Mouse (Mus musculus): ENCODE measurements around the gene Rassf1. TPM values are rescaled to one million over a fixed set of nuclear protein-coding genes. Genes with fewer than 3 reads are reported as not detected.

Gene Rassf1
- polyA plus RNA-seq, 1 experiment from 2014 or later = 37.0 TPM

GRCm38 (mm10) chr9:107514303-107514955, 36.9 kb upstream of the Rassf1 start:
- ATAC-seq (replicated peaks; ENCODE audit: low FRiP score) (peak; percentile 38), DNase-seq (ENCODE audit: low spot score) (peak; percentile 86)
- Histone ChIP-seq H3K4me3 (ENCODE audit: low read depth, low read length) (no peak overlapping the region), H3K9ac (ENCODE audit: low read depth, low read length) (no peak overlapping the region), H3K4me1 (replicated peaks; ENCODE audit: control insufficient read depth, insufficient read depth, low read length) (0 out of 2 replicates have a peak, but pooled peaks cover 4% of the 10 kb centered on the region), H3K36me3 (ENCODE audit: control insufficient read depth, insufficient read depth, low read length) (no peaks in the 10 kb centered on the region), H3K9me3 (ENCODE audit: control insufficient read depth, low read length) (no peaks in the 10 kb centered on the region), H3K27me3 (replicated peaks; ENCODE audit: control insufficient read depth, insufficient read depth, low read length) (peaks cover 10% of the 10 kb centered on the region), H3K27ac (ENCODE audit: low read depth, low read length) (no peak overlapping the region), H3K4me2 (no peak overlapping the region)
- 24% methylated on average over 14 of the region's 14 CpGs for WGBS

DNA sequence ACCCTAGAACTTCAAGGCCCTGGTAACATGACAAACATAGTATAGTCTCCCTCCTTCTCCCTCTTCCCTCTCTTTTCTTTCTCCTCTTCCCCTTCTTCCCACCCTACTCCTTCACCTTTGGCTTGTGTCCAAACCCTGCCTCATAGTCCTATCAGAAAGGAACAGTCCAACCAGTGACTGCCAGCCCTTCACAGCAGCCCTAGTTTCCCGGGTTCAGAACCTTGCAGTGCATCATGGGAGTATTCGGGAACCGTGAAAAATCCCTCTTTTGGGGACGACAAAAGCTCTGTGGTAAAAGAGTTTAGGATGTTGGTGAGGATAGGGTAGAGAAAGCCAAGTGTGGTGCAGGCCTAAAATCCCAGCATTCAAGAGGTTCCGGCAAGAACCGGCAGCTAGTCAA, 31.0 kb upstream of the Rassf1 start:
- Histone ChIP-seq H3K4me2 (no peak overlapping the region), H3K27ac (ENCODE audit: low read depth, low read length) (no peak overlapping the region), H3K36me3 (ENCODE audit: control insufficient read depth, insufficient read depth, low read length) (no peaks in the 10 kb centered on the region), H3K27me3 (replicated peaks; ENCODE audit: control insufficient read depth, insufficient read depth, low read length) (peaks cover 13% of the 10 kb centered on the region), H3K4me3 (ENCODE audit: low read depth, low read length) (no peak overlapping the region), H3K9me3 (ENCODE audit: control insufficient read depth, low read length) (no peaks in the 10 kb centered on the region), H3K4me1 (replicated peaks; ENCODE audit: control insufficient read depth, insufficient read depth, low read length) (peaks cover 9% of the 10 kb centered on the region; the same call in 1 of the 2 replicates), H3K9ac (ENCODE audit: low read depth, low read length) (no peak overlapping the region)
- no peak for ATAC-seq (replicated peaks; ENCODE audit: low FRiP score)
- WGBS = 66% methylated on average over 6 of the region's 6 CpGs
- no peak for DNase-seq (ENCODE audit: low spot score)

GRCm38 (mm10) chr9:107521190-107521589, 30.2 kb upstream of the Rassf1 start:
- Histone ChIP-seq H3K4me3 (ENCODE audit: low read depth, low read length) (no peak overlapping the region), H3K9me3 (ENCODE audit: control insufficient read depth, low read length) (no peaks in the 10 kb centered on the region), H3K4me2 (peak overlapping the region; percentile 40), H3K27ac (ENCODE audit: low read depth, low read length) (no peak overlapping the region), H3K9ac (ENCODE audit: low read depth, low read length) (no peak overlapping the region), H3K36me3 (ENCODE audit: control insufficient read depth, insufficient read depth, low read length) (no peaks in the 10 kb centered on the region), H3K27me3 (replicated peaks; ENCODE audit: control insufficient read depth, insufficient read depth, low read length) (peaks cover 22% of the 10 kb centered on the region), H3K4me1 (replicated peaks; ENCODE audit: control insufficient read depth, insufficient read depth, low read length) (peaks cover 9% of the 10 kb centered on the region; the same call in 1 of the 2 replicates)
- no peak for DNase-seq (ENCODE audit: low spot score)
- 55% methylated on average over 5 of the region's 5 CpGs for WGBS
- no peak for ATAC-seq (replicated peaks; ENCODE audit: low FRiP score)

- Histone ChIP-seq H3K27me3 (replicated peaks; ENCODE audit: control insufficient read depth, insufficient read depth, low read length) (peaks cover 28% of the 10 kb centered on the region), H3K4me2 (peak overlapping the region; percentile 40), H3K4me3 (ENCODE audit: low read depth, low read length) (0 out of 2 replicates have a peak overlapping the region, but pooled peaks have one; percentile 2), H3K9ac (ENCODE audit: low read depth, low read length) (0 out of 2 replicates have a peak overlapping the region, but pooled peaks have one; percentile 6), H3K9me3 (ENCODE audit: control insufficient read depth, low read length) (no peaks in the 10 kb centered on the region), H3K36me3 (ENCODE audit: control insufficient read depth, insufficient read depth, low read length) (no peaks in the 10 kb centered on the region), H3K27ac (ENCODE audit: low read depth, low read length) (no peak overlapping the region), H3K4me1 (replicated peaks; ENCODE audit: control insufficient read depth, insufficient read depth, low read length) (peaks cover 11% of the 10 kb centered on the region)
- WGBS = 23% methylated on average over 25 of the region's 25 CpGs
- DNase-seq (ENCODE audit: low spot score) (no peak), ATAC-seq (replicated peaks; ENCODE audit: low FRiP score) (no peak)
Observed at GRCm38 (mm10) chr9:107521711-107522399, 29.5 kb upstream of the Rassf1 start.

DNA sequence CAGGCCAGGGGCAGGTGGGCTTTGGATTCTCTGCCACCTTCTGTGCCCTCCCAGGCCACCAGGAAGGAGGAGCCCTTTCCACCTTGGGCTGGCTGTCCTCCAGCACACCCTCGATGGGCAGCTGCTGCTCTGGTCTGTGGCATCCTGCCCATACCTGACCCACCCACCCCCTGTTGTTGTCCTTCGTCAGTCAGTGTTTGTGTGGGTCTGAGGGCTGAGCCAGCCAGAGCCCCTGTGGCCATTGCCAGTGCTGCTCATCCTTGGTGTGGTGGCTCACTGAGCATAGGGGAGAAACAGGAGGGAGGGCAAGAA, 29.0 kb upstream of the Rassf1 start:
- Histone ChIP-seq H3K9ac (ENCODE audit: low read depth, low read length) (0 out of 2 replicates have a peak overlapping the region, but pooled peaks have one; percentile 6), H3K27me3 (replicated peaks; ENCODE audit: control insufficient read depth, insufficient read depth, low read length) (peaks cover 33% of the 10 kb centered on the region), H3K4me2 (peak overlapping the region; percentile 40), H3K36me3 (ENCODE audit: control insufficient read depth, insufficient read depth, low read length) (no peaks in the 10 kb centered on the region), H3K27ac (ENCODE audit: low read depth, low read length) (no peak overlapping the region), H3K4me1 (replicated peaks; ENCODE audit: control insufficient read depth, insufficient read depth, low read length) (peaks cover 16% of the 10 kb centered on the region), H3K9me3 (ENCODE audit: control insufficient read depth, low read length) (no peaks in the 10 kb centered on the region), H3K4me3 (ENCODE audit: low read depth, low read length) (no peak overlapping the region)
- 54% methylated on average over 2 of the region's 2 CpGs for WGBS
- no peak for ATAC-seq (replicated peaks; ENCODE audit: low FRiP score)
- DNase-seq (ENCODE audit: low spot score) = no peak

- Histone ChIP-seq H3K4me2 (peak overlapping the region; percentile 88), H3K4me3 (ENCODE audit: low read depth, low read length) (peak overlapping the region; percentile 53), H3K27me3 (replicated peaks; ENCODE audit: control insufficient read depth, insufficient read depth, low read length) (peaks cover 35% of the 10 kb centered on the region), H3K27ac (ENCODE audit: low read depth, low read length) (no peak overlapping the region), H3K9me3 (ENCODE audit: control insufficient read depth, low read length) (no peaks in the 10 kb centered on the region), H3K36me3 (ENCODE audit: control insufficient read depth, insufficient read depth, low read length) (no peaks in the 10 kb centered on the region), H3K9ac (ENCODE audit: low read depth, low read length) (peak overlapping the region; percentile 34; the same call in 1 of the 2 replicates), H3K4me1 (replicated peaks; ENCODE audit: control insufficient read depth, insufficient read depth, low read length) (peaks cover 14% of the 10 kb centered on the region)
- ATAC-seq (replicated peaks; ENCODE audit: low FRiP score) (peak; percentile 78), DNase-seq (ENCODE audit: low spot score) (peak; percentile 93)
- WGBS = 6% methylated on average over 42 of the region's 44 CpGs
Observed at GRCm38 (mm10) chr9:107526198-107527026, 24.9 kb upstream of the Rassf1 start.

DNA sequence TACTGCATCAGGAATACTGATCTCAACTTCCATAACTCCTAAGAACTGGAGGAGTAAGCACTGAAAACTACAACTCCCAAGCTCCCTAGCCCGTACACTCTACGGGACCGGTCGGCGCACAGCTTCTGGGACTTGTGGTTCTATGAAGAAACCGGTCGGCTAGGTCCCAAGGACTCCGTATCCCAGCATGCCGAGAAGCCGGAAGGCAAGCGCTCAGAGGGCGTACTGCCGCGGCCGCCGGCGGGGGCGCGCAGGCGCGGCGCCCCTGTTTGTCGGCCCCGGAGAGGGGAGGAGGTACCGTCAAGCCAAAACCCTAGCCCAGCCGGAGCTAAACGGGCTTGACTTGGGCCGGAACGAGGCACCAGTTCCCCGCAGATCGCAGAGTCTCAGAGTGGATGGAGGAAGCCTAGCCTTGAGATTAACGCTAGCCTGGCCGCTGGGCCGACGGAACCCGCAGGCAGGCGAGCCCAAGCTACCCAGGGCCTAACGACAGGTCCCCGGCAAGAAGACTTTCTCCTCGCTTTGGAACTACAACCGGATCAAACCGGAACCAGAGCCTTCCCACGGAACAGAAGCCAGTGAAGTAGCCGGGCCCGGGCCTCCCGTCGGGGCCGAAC, 17.5 kb upstream of the Rassf1 start, which contains the start of gene Tmem115:
Tmem115 (plus strand) TSS at position 155 of the 617 bp plus-strand sequence.
- H3K9me3 ChIP-seq (ENCODE audit: control insufficient read depth, low read length) = no peaks in the 10 kb centered on the region
- H3K27ac ChIP-seq (ENCODE audit: low read depth, low read length) = peak within 1 kb of the TSS; percentile 76
- peak within 1 kb of the TSS; percentile 83 for H3K4me3 ChIP-seq (ENCODE audit: low read depth, low read length)
- peaks cover 18% of the 10 kb centered on the region for H3K36me3 ChIP-seq (ENCODE audit: control insufficient read depth, insufficient read depth, low read length)
- H3K4me2 ChIP-seq = peak within 1 kb of the TSS; percentile 98
- peak; percentile 98 for ATAC-seq (replicated peaks; ENCODE audit: low FRiP score)
- no peaks in the 10 kb centered on the region for H3K27me3 ChIP-seq (replicated peaks; ENCODE audit: control insufficient read depth, insufficient read depth, low read length)
- WGBS = under 1% methylated on average over 48 of the region's 48 CpGs
- H3K4me1 ChIP-seq (replicated peaks; ENCODE audit: control insufficient read depth, insufficient read depth, low read length) = peaks cover 22% of the 10 kb centered on the region
- DNase-seq (ENCODE audit: low spot score) = peak; percentile 88
- H3K9ac ChIP-seq (ENCODE audit: low read depth, low read length) = peak within 1 kb of the TSS; percentile 94

Data from liver, embryonic 11.5 days (tissue).